Mouse (Mus musculus): ENCODE measurements around the gene Gm15097.
"Not testable (repeated sequence)": the region's sequence is repeated elsewhere in the genome, so short reads cannot be mapped to it uniquely, and the experiment has no call there.

Gm15097 gene

GRCm38 (mm10) chrX:149784173-149784572, at the start of gene Gm15097:
TSS of gene Gm15097 (plus strand) at chrX:149784473.
- not testable (repeated sequence) for DNase-seq (ENCODE audit: inconsistent age in 2 of 2, low spot score in 1 of 2)

GRCm38 (mm10) chrX:149762853-149763252, 21.4 kb upstream of the Gm15097 start:
- peak in 1 of 2 experiments; percentile 81 for DNase-seq (ENCODE audit: inconsistent age in 2 of 2, low spot score in 1 of 2)

GRCm38 (mm10) chrX:149811178-149811577, 26.9 kb downstream of the Gm15097 start:
- not testable (repeated sequence) for DNase-seq (ENCODE audit: inconsistent age in 2 of 2, low spot score in 1 of 2)
